Mouse (Mus musculus) midbrain, postnatal 0 days (tissue): ENCODE data around the gene Bdkrb1. TPM values are rescaled to one million over a fixed set of nuclear protein-coding genes. Genes with fewer than 3 reads are reported as not detected.

Source experiments
- ATAC-seq: fragments of 200-750 bp; cut with Nextera tagmentation; 2 replicates; pipeline ENCODE4 v1.8.0; 2017; ENCODE audit warnings: moderate number of reproducible peaks, mild to moderate bottlenecking, moderate TSS enrichment, moderate library complexity; ENCODE audit not compliant: low FRiP score
- DNase-seq: peaks from one replicate; pipeline ENCODE4 v3.0.0-alpha.2; 2015; ENCODE audit warnings: low spot score
- H3K27ac ChIP-seq: fragments of 300-500 bp; sonication (generic); 2 replicates; pipeline ENCODE4 v1.5.1; 2014; ENCODE audit warnings: low read depth, mild to moderate bottlenecking, low read length, mixed read lengths
- H3K27me3 ChIP-seq: fragments of 300-500 bp; sonication (generic); 2 replicates; pipeline ENCODE4 v1.6.1; 2014; ENCODE audit warnings: low read length, control low read depth, mixed read lengths; ENCODE audit not compliant: insufficient read depth
- H3K36me3 ChIP-seq: fragments of 300-500 bp; sonication (generic); 2 replicates; pipeline ENCODE4 v1.6.1; 2014; ENCODE audit warnings: low read length, control low read depth, mixed read lengths; ENCODE audit not compliant: insufficient read depth
- H3K4me1 ChIP-seq: fragments of 300-500 bp; sonication (generic); 2 replicates; pipeline ENCODE4 v1.6.1; 2014; ENCODE audit warnings: mild to moderate bottlenecking, control low read depth, antibody characterized with exemption, low read length, mixed read lengths; ENCODE audit not compliant: insufficient read depth
- H3K4me2 ChIP-seq: fragments of 300-500 bp; sonication (generic); 2 replicates; pipeline ENCODE4 v1.6.1; 2014; ENCODE audit warnings: low read depth, mild to moderate bottlenecking, low read length, mixed read lengths; ENCODE audit not compliant: poor library complexity, severe bottlenecking
- H3K4me3 ChIP-seq: fragments of 300-500 bp; sonication (generic); 2 replicates; pipeline ENCODE4 v1.5.1; 2014; ENCODE audit warnings: low read depth, mild to moderate bottlenecking, low read length, moderate library complexity
- H3K9ac ChIP-seq: fragments of 300-500 bp; sonication (generic); replicated peaks from 2 replicates; pipeline ENCODE4 v1.6.1; 2014; ENCODE audit warnings: mild to moderate bottlenecking, low read length, moderate library complexity, mixed read lengths; ENCODE audit not compliant: poor library complexity, severe bottlenecking
- H3K9me3 ChIP-seq: fragments of 300-500 bp; sonication (generic); 2 replicates; pipeline ENCODE4 v1.6.1; 2016; ENCODE audit warnings: low read length, control low read depth
- CTCF ChIP-seq: IDR thresholded peaks from 2 replicates; pipeline ENCODE4 v1.5.1; 2016; ENCODE audit warnings: antibody characterized with exemption, mild to moderate bottlenecking
- WGBS: fragments of 180-500 bp; shearing (Covaris S2); extraction: QIAGEN DNeasy Blood & Tissue Kit; methylation state at CpG from one replicate; pipeline ENCODE4 v1.1.7; 2014; 5-methylcytosine and 5-hydroxymethylcytosine counted together
- polyA plus RNA-seq: library from polyadenylated mRNA; unstranded; fragments of >200 nt; fragmentation: Nextera tagmentation; extraction: Ambion mirVana; gene quantifications from 2 replicates; pipeline ENCODE4 v1.2.1, GENCODE M21; 2015
- total RNA-seq: library from RNA; depleted of rRNA; stranded (reverse); fragments of >200 nt; gene quantifications from 2 replicates; pipeline ENCODE4 v1.2.3, GENCODE M21; 2014; rRNA removed

Bdkrb1 gene
- total and polyA plus RNA-seq, 2 experiments from 2014 or later = 0.19 to 0.22 TPM

DNA sequence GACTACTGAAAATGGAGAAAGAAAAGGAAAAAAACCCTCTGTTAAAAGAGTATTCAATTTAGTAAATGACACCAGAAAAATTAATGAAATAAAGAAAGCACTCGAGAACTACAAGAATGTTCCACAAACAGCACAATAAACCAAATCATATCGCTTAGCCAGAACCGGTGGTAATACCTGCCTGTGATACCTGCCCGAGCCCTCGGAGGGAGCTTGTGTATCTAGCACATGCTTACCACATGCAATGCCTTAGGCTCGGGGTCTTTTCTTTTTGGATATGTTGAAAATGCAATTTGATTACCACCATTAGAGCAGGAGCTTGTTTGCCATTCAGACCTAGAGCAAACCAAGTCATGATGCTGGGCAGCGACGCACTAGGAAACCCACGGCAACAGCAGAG lies 33.7 kb downstream of the Bdkrb1 start:
- H3K27me3 ChIP-seq = no peaks in the 10 kb centered on the region
- H3K4me2 ChIP-seq = no peak overlapping the region
- H3K9ac ChIP-seq = no peak overlapping the region
- 94% methylated on average over 9 of the region's 9 CpGs for WGBS
- no peak for TF ChIP-seq CTCF
- no peak overlapping the region for H3K27ac ChIP-seq
- H3K4me3 ChIP-seq = no peak overlapping the region
- DNase-seq (no peak), ATAC-seq (no peak)
- no peaks in the 10 kb centered on the region for H3K9me3 ChIP-seq
- no peaks in the 10 kb centered on the region for H3K4me1 ChIP-seq
- H3K36me3 ChIP-seq = peaks cover 64% of the 10 kb centered on the region

DNA sequence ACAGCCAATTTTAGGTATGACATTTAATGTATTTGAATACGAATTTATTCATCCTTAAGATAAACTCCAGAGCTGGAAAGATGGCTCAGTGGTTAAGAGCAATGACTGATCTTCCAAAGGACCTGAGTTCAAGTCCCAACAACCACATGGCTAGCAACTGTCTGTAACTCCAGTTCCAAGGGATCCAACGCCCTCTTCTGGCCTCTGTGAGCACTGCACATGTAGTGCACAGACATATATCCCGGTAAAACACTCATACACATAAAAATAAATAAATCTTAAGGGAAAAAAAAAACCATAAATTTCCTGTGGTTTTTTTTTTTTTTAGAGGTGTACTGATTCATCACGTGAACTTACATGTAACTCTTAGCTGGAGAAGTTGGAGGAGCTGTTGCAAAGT lies 34.7 kb downstream of the Bdkrb1 start:
- H3K4me1 ChIP-seq = no peaks in the 10 kb centered on the region
- no peak overlapping the region for H3K4me2 ChIP-seq
- 77% methylated on average over 4 of the region's 4 CpGs for WGBS
- DNase-seq (no peak), ATAC-seq (no peak)
- TF ChIP-seq CTCF = peak; percentile 46
- H3K9me3 ChIP-seq = no peaks in the 10 kb centered on the region
- H3K27ac ChIP-seq = no peak overlapping the region
- H3K4me3 ChIP-seq = no peak overlapping the region
- H3K36me3 ChIP-seq = peaks cover 66% of the 10 kb centered on the region
- H3K9ac ChIP-seq = no peak overlapping the region
- H3K27me3 ChIP-seq = no peaks in the 10 kb centered on the region

DNA sequence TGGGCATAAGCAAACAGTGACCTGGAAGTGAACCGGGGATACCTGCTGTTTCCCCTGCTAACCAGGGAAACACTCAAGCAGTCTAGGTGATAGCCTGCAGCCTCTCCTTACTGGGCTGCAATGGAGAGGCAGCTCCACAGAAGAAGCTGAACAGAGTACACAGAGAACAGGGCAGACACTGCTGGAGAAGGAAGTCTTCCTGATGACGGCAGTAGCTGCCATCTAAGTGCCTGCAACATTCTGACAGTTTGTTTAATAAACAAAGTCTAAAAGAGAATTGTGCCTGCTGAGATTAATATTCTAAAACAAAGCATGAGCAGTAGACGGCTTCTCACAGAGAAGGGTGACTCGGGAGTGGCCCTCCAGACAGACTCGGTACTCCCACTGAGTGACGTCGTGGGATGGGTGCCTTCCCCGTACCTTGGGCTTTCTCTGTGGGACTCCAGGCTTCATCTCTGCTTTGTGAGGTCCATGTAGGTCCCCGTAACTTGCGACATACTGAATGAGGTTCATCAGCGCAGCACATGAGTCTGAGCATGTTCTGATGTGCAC lies 40.0 kb downstream of the Bdkrb1 start:
- 92% methylated on average over 11 of the region's 11 CpGs for WGBS
- no peak overlapping the region for H3K4me2 ChIP-seq
- no peaks in the 10 kb centered on the region for H3K27me3 ChIP-seq
- H3K36me3 ChIP-seq = peaks cover 79% of the 10 kb centered on the region
- H3K4me1 ChIP-seq = no peaks in the 10 kb centered on the region
- TF ChIP-seq CTCF = no peak
- DNase-seq (no peak), ATAC-seq (no peak)
- no peak overlapping the region for H3K4me3 ChIP-seq
- H3K9ac ChIP-seq = no peak overlapping the region
- H3K27ac ChIP-seq = no peak overlapping the region
- H3K9me3 ChIP-seq = no peaks in the 10 kb centered on the region

Other genes starting within 250 kb of the Bdkrb1 start
- gene D430019H16Rik, start 149.2 kb upstream of the Bdkrb1 start, total RNA-seq = 176 and 186 TPM in 2 replicates
- gene D430019H16Rik, start 149.2 kb upstream of the Bdkrb1 start, polyA plus RNA-seq = 10.9 and 13.1 TPM in 2 replicates
- 1.6 and 2.9 TPM in 2 replicates for gene Bdkrb2, start 39.9 kb upstream of the Bdkrb1 start, total RNA-seq
- gene Bdkrb2, start 39.9 kb upstream of the Bdkrb1 start, polyA plus RNA-seq = 0.64 and 0.97 TPM in 2 replicates
- gene Gskip, start 81.7 kb downstream of the Bdkrb1 start, total RNA-seq = 16.0 and 18.1 TPM in 2 replicates
- gene Gskip, start 81.7 kb downstream of the Bdkrb1 start, polyA plus RNA-seq = 22.5 TPM in 2 replicates
- gene Atg2b, start 82.1 kb downstream of the Bdkrb1 start, total RNA-seq = 43.5 and 51.4 TPM in 2 replicates
- 9.1 and 10.0 TPM in 2 replicates for gene Atg2b, start 82.1 kb downstream of the Bdkrb1 start, polyA plus RNA-seq
- 1.6 and 2.2 TPM in 2 replicates for gene Ak7, start 102.9 kb downstream of the Bdkrb1 start, total RNA-seq
- 1.4 and 1.5 TPM in 2 replicates for gene Ak7, start 102.9 kb downstream of the Bdkrb1 start, polyA plus RNA-seq
- gene Papola, start 181.6 kb downstream of the Bdkrb1 start, total RNA-seq = 72.7 and 155 TPM in 2 replicates
- 104 and 116 TPM in 2 replicates for gene Papola, start 181.6 kb downstream of the Bdkrb1 start, polyA plus RNA-seq